10 mouse cellular contexts compared by ENCODE assay signal in genomic region chr1:24869772-24870171, GRCm38 (mm10).
DNase-seq lines count a peak whose midpoint lies in the region; ATAC-seq lines count a peak whose summit lies in the region.
"Had no signal": no experiment of that assay in that cellular context is flagged by ENCODE, and none has a peak within 500 bp of the region (broad histone marks: within the 10 kb centered on the region; RNA-seq: fewer than 3 reads in every experiment).

No protein-coding gene starts in this region.

- peak overlapping the region; percentile 34 for H3K4me3 ChIP-seq in hindbrain, embryonic 16.5 days (ENCODE audit: low read length)
- H3K4me3 ChIP-seq in midbrain, embryonic 12.5 days, result no peak overlapping the region
- no peak overlapping the region for H3K4me3 ChIP-seq in kidney, embryonic 16.5 days (ENCODE audit: low read length)

- H3K9ac ChIP-seq in hindbrain, embryonic 16.5 days (ENCODE audit: low read depth, low read length), result peak overlapping the region; percentile 36
- H3K9ac ChIP-seq in midbrain, embryonic 12.5 days (replicated peaks), result no peak overlapping the region
- no peak overlapping the region for H3K9ac ChIP-seq in kidney, embryonic 16.5 days (replicated peaks; ENCODE audit: low read length)

- H3K4me1 ChIP-seq in hindbrain, embryonic 16.5 days (ENCODE audit: control insufficient read depth, insufficient read depth, low read depth, low read length), result no peaks in the 10 kb centered on the region
- 0 out of 2 replicates have a peak, but pooled peaks cover 4% of the 10 kb centered on the region for H3K4me1 ChIP-seq in midbrain, embryonic 12.5 days
- no peaks in the 10 kb centered on the region for H3K4me1 ChIP-seq in kidney, embryonic 16.5 days (ENCODE audit: insufficient read depth, low read length)

- peak overlapping the region; percentile 47 for H3K4me2 ChIP-seq in hindbrain, embryonic 16.5 days (ENCODE audit: low read length)
- H3K4me2 ChIP-seq in midbrain, embryonic 12.5 days (replicated peaks), result no peak overlapping the region
- no peak overlapping the region for H3K4me2 ChIP-seq in kidney, embryonic 16.5 days (replicated peaks; ENCODE audit: low read depth, low read length)

- ATAC-seq in hindbrain, embryonic 16.5 days, result peak; percentile 88
- peak; percentile 73 for ATAC-seq in midbrain, embryonic 12.5 days (ENCODE audit: low FRiP score, low read depth)
- no peak for ATAC-seq in kidney, embryonic 16.5 days (ENCODE audit: low FRiP score, low TSS enrichment)
- ATAC-seq: intestine, embryonic 16.5 days had no signal

- DNase-seq in R1 (ENCODE audit: low read depth, low spot score), result peak; percentile 17
- peak; percentile 75 for DNase-seq in cerebellum, adult 9-11 months
- DNase-seq in embryo, embryonic 9.5 days (ENCODE audit: extremely low spot score), result no peak
- no peak for DNase-seq in lung, adult 18-20 months
- no peak for DNase-seq in thymus, postnatal 25 days
- DNase-seq: lung, postnatal 14 days had no signal

- WGBS in hindbrain, embryonic 16.5 days, result 25% methylated on average over 12 of the region's 12 CpGs
- 79% methylated on average over 12 of the region's 12 CpGs for WGBS in midbrain, embryonic 12.5 days
- WGBS in kidney, embryonic 16.5 days, result 86% methylated on average over 12 of the region's 12 CpGs

- H3K36me3 ChIP-seq in hindbrain, embryonic 16.5 days (ENCODE audit: control insufficient read depth, insufficient read depth, low read length), result no peaks in the 10 kb centered on the region
- no peaks in the 10 kb centered on the region for H3K36me3 ChIP-seq in midbrain, embryonic 12.5 days
- no peaks in the 10 kb centered on the region for H3K36me3 ChIP-seq in kidney, embryonic 16.5 days (ENCODE audit: insufficient read depth, low read length)

- no peak overlapping the region; the same call in 1 of the 2 replicates for H3K27ac ChIP-seq in hindbrain, embryonic 16.5 days (ENCODE audit: low read depth, low read length)
- no peak overlapping the region for H3K27ac ChIP-seq in midbrain, embryonic 12.5 days (replicated peaks)
- H3K27ac ChIP-seq in kidney, embryonic 16.5 days (ENCODE audit: low read length), result no peak overlapping the region

- H3K9me3 ChIP-seq in hindbrain, embryonic 16.5 days (ENCODE audit: control insufficient read depth, low read length), result no peaks in the 10 kb centered on the region
- H3K9me3 ChIP-seq in midbrain, embryonic 12.5 days, result no peaks in the 10 kb centered on the region
- H3K9me3 ChIP-seq in kidney, embryonic 16.5 days (ENCODE audit: low read length), result no peaks in the 10 kb centered on the region

- H3K27me3 ChIP-seq in hindbrain, embryonic 16.5 days (replicated peaks; ENCODE audit: control insufficient read depth, insufficient read depth, low read length), result no peaks in the 10 kb centered on the region
- H3K27me3 ChIP-seq in midbrain, embryonic 12.5 days, result no peaks in the 10 kb centered on the region
- no peaks in the 10 kb centered on the region for H3K27me3 ChIP-seq in kidney, embryonic 16.5 days (ENCODE audit: insufficient read depth, low read length)

Comparison
In these comparisons a context has a peak if more than half of its experiments do, and no peak if none do; other contexts are left out.
1. DNase-seq: peak in R1 (single experiment) and cerebellum, adult 9-11 months (single experiment); none in embryo, embryonic 9.5 days (single experiment), lung, adult 18-20 months (0 of 2) and thymus, postnatal 25 days (single experiment).